Mouse (Mus musculus) heart, adult 2 months (tissue): ENCODE measurements around the gene Lgr4. TPM values are rescaled to one million over a fixed set of nuclear protein-coding genes. Genes with fewer than 3 reads are reported as not detected.
A peak's percentile ranks its signal among the peaks of the same experiment; 100 is the strongest.

Experiments
- DNase-seq, 2 experiments: peaks; one replicate each; pipeline ENCODE4 v3.0.0; 2021
- H3K27ac ChIP-seq: fragments of 200-600 bp; 2 replicates; pipeline ENCODE4 v1.8.1; 2022
- H3K27me3 ChIP-seq: fragments of 200-500 bp; 2 replicates; pipeline ENCODE4 v1.6.1; 2012; ENCODE audit warnings: mild to moderate bottlenecking, low read length, inconsistent platforms, mixed read lengths; ENCODE audit not compliant: control insufficient read depth, insufficient read depth
- H3K36me3 ChIP-seq: fragments of 200-500 bp; 2 replicates; pipeline ENCODE4 v1.6.1; 2012; ENCODE audit warnings: low read length, inconsistent platforms; ENCODE audit not compliant: control insufficient read depth, insufficient read depth
- H3K4me1 ChIP-seq: fragments of 200-500 bp; 2 replicates; pipeline ENCODE4 v1.6.1; 2011; ENCODE audit warnings: low read length; ENCODE audit not compliant: control insufficient read depth, insufficient read depth
- H3K4me3 ChIP-seq: fragments of 200-600 bp; 2 replicates; pipeline ENCODE4 v1.8.1; 2022
- H3K79me2 ChIP-seq: fragments of 200-500 bp; replicated peaks from 2 replicates; pipeline ENCODE4 v1.6.1; 2012; ENCODE audit warnings: mild to moderate bottlenecking, inconsistent platforms, low read length, moderate library complexity, mixed read lengths; ENCODE audit not compliant: control insufficient read depth, insufficient read depth
- H3K9ac ChIP-seq: fragments of 200-500 bp; 2 replicates; pipeline ENCODE4 v1.6.1; 2012; ENCODE audit warnings: low read depth, mild to moderate bottlenecking, control low read depth, inconsistent platforms, low read length, mixed read lengths
- CTCF ChIP-seq: fragments of 200-600 bp; IDR thresholded peaks from 2 replicates; pipeline ENCODE4 v1.8.1; 2022; ENCODE audit warnings: antibody characterized with exemption, mild to moderate bottlenecking, moderate library complexity
- EP300 ChIP-seq: fragments of 200-500 bp; IDR thresholded peaks from 2 replicates; pipeline ENCODE4 v1.6.1; 2011; ENCODE audit warnings: low read depth, low read length, control low read depth; ENCODE audit not compliant: insufficient read depth
- POLR2A ChIP-seq: fragments of 200-500 bp; IDR thresholded peaks from 2 replicates; pipeline ENCODE4 v1.6.1; 2011; ENCODE audit warnings: mild to moderate bottlenecking, low read depth, low read length, control low read depth; ENCODE audit not compliant: insufficient read depth
- WGBS: fragments of 180-500 bp; shearing (Covaris S2); methylation state at CpG from one replicate; pipeline ENCODE4 v1.1.7; 2018; 5-methylcytosine and 5-hydroxymethylcytosine counted together
- intact Hi-C: fragments of 180-260 bp; cut with DNase I; formaldehyde crosslinking; loops from one replicate; pipeline ENCODE4 v1.15.1; 2025
- polyA plus RNA-seq: library from polyadenylated mRNA; depleted of rRNA; stranded (reverse); fragments of >200 nt; gene quantifications from 2 replicates; pipeline ENCODE4 v1.2.3, GENCODE M21; 2012
- total RNA-seq, 2 experiments: library from RNA; stranded (reverse); gene quantifications; 2 replicates each; pipeline ENCODE4 v1.2.3; 2021

The Lgr4 gene
- total and polyA plus RNA-seq, 3 experiments = 13.5 to 23.7 (median 22.1) TPM

GRCm38 (mm10) chr2:109966863-109967262 is 49.4 kb downstream of the Lgr4 start:
- Histone ChIP-seq H3K27ac (no peak overlapping the region), H3K36me3 (peaks cover 3% of the 10 kb centered on the region), H3K9ac (no peak overlapping the region), H3K79me2 (0 out of 2 replicates have a peak, but pooled peaks cover 1% of the 10 kb centered on the region), H3K4me1 (no peaks in the 10 kb centered on the region), H3K27me3 (no peaks in the 10 kb centered on the region), H3K4me3 (no peak overlapping the region)
- WGBS = 96% methylated on average over 4 of the region's 4 CpGs
- intact Hi-C loops = no loop called here
- no peak for TF ChIP-seq POLR2A
- TF ChIP-seq CTCF = no peak
- TF ChIP-seq EP300 = no peak
- no peak for DNase-seq

- no peak for DNase-seq
- TF ChIP-seq EP300 (no peak), CTCF (no peak), POLR2A (no peak)
- H3K27ac ChIP-seq = no peak overlapping the region
- no peaks in the 10 kb centered on the region for H3K4me1 ChIP-seq
- no peak overlapping the region for H3K9ac ChIP-seq
- H3K36me3 ChIP-seq = peaks cover 3% of the 10 kb centered on the region
- 87% methylated on average over 3 of the region's 3 CpGs for WGBS
- H3K4me3 ChIP-seq = no peak overlapping the region
- intact Hi-C loops = no loop called here
- no peaks in the 10 kb centered on the region for H3K79me2 ChIP-seq
- H3K27me3 ChIP-seq = no peaks in the 10 kb centered on the region
These were observed 51.9 kb downstream of the Lgr4 start for GRCm38 (mm10) chr2:109969381-109969780.

- 57% methylated on average over 10 of the region's 10 CpGs for WGBS
- H3K79me2 ChIP-seq = no peaks in the 10 kb centered on the region
- intact Hi-C loops = no loop called here
- peaks cover 1% of the 10 kb centered on the region for H3K4me1 ChIP-seq
- H3K9ac ChIP-seq = no peak overlapping the region
- no peak for DNase-seq
- no peaks in the 10 kb centered on the region for H3K27me3 ChIP-seq
- H3K36me3 ChIP-seq = peaks cover 3% of the 10 kb centered on the region
- H3K4me3 ChIP-seq = no peak overlapping the region
- no peak overlapping the region for H3K27ac ChIP-seq
- TF ChIP-seq CTCF (no peak), POLR2A (no peak), EP300 (no peak)
These were observed 52.6 kb downstream of the Lgr4 start for GRCm38 (mm10) chr2:109969926-109970532.

GRCm38 (mm10) chr2:109970744-109971410 is 53.4 kb downstream of the Lgr4 start:
- H3K27me3 ChIP-seq = no peaks in the 10 kb centered on the region
- H3K4me3 ChIP-seq = no peak overlapping the region
- H3K79me2 ChIP-seq = no peaks in the 10 kb centered on the region
- no peak for DNase-seq
- TF ChIP-seq POLR2A (no peak), CTCF (0 out of 2 replicates have a peak, but pooled peaks have one; percentile 16)
- H3K4me1 ChIP-seq = peaks cover 1% of the 10 kb centered on the region
- intact Hi-C loops = no loop called here
- peaks cover 3% of the 10 kb centered on the region for H3K36me3 ChIP-seq
- WGBS = 42% methylated on average over 8 of the region's 8 CpGs
- H3K27ac ChIP-seq = no peak overlapping the region
- H3K9ac ChIP-seq = no peak overlapping the region

- H3K27ac ChIP-seq = no peak overlapping the region
- DNase-seq = no peak
- no peaks in the 10 kb centered on the region for H3K27me3 ChIP-seq
- no peak overlapping the region for H3K9ac ChIP-seq
- no peak for TF ChIP-seq EP300
- no peak for TF ChIP-seq POLR2A
- no peak for TF ChIP-seq CTCF
- intact Hi-C loops = no loop called here
- peaks cover 1% of the 10 kb centered on the region for H3K4me1 ChIP-seq
- no peaks in the 10 kb centered on the region for H3K79me2 ChIP-seq
- 83% methylated on average over 2 of the region's 2 CpGs for WGBS
- H3K36me3 ChIP-seq = peaks cover 3% of the 10 kb centered on the region
- no peak overlapping the region for H3K4me3 ChIP-seq
These were observed 54.9 kb downstream of the Lgr4 start for GRCm38 (mm10) chr2:109972310-109972709.

- intact Hi-C loops = no loop called here
- WGBS = 71% methylated on average over 7 of the region's 7 CpGs
- Histone ChIP-seq H3K9ac (no peak overlapping the region), H3K4me3 (no peak overlapping the region), H3K4me1 (peaks cover 1% of the 10 kb centered on the region), H3K79me2 (no peaks in the 10 kb centered on the region), H3K36me3 (peaks cover 3% of the 10 kb centered on the region), H3K27me3 (no peaks in the 10 kb centered on the region), H3K27ac (no peak overlapping the region)
- DNase-seq = no peak
- TF ChIP-seq EP300 (no peak), CTCF (no peak), POLR2A (no peak)
These were observed 55.5 kb downstream of the Lgr4 start for GRCm38 (mm10) chr2:109972922-109973321.
